Mouse (Mus musculus) liver, postnatal 0 days (tissue): ENCODE data around the gene Rngtt. TPM values are rescaled to one million over a fixed set of nuclear protein-coding genes. Genes with fewer than 3 reads are reported as not detected.

ENCODE experiments used
- ATAC-seq: fragments of 200-750 bp; cut with Nextera tagmentation; 2 replicates; pipeline ENCODE4 v1.8.0; 2017; ENCODE audit warnings: mild to moderate bottlenecking, moderate library complexity
- DNase-seq: peaks from one replicate; pipeline ENCODE4 v3.0.0-alpha.2; 2016
- H3K27ac ChIP-seq: fragments of 300-500 bp; sonication (generic); 2 replicates; pipeline ENCODE4 v1.5.1; 2014; ENCODE audit warnings: antibody characterized with exemption, moderate library complexity, mild to moderate bottlenecking, low read depth
- H3K27me3 ChIP-seq: fragments of 300-500 bp; sonication (generic); 2 replicates; pipeline ENCODE4 v1.6.1; 2014; ENCODE audit warnings: low read length, control low read depth, mixed read lengths; ENCODE audit not compliant: insufficient read depth
- H3K36me3 ChIP-seq: fragments of 300-500 bp; sonication (generic); replicated peaks from 2 replicates; pipeline ENCODE4 v1.6.1; 2014; ENCODE audit warnings: mild to moderate bottlenecking, control low read depth, low read length, moderate library complexity, mixed read lengths; ENCODE audit not compliant: insufficient read depth
- H3K4me1 ChIP-seq: fragments of 300-500 bp; sonication (generic); 2 replicates; pipeline ENCODE4 v1.6.1; 2014; ENCODE audit warnings: antibody characterized with exemption, mild to moderate bottlenecking, control low read depth; ENCODE audit not compliant: insufficient read depth
- H3K4me2 ChIP-seq: fragments of 300-500 bp; sonication (generic); 2 replicates; pipeline ENCODE4 v1.6.1; 2014; ENCODE audit warnings: low read depth, mild to moderate bottlenecking, low read length, moderate library complexity, mixed read lengths
- H3K4me3 ChIP-seq: fragments of 300-500 bp; sonication (generic); 2 replicates; pipeline ENCODE4 v1.5.1; 2014; ENCODE audit warnings: low read depth, low read length
- H3K9ac ChIP-seq: fragments of 300-500 bp; sonication (generic); replicated peaks from 2 replicates; pipeline ENCODE4 v1.6.1; 2014; ENCODE audit warnings: mild to moderate bottlenecking, moderate library complexity
- H3K9me3 ChIP-seq: fragments of 300-500 bp; sonication (generic); 2 replicates; pipeline ENCODE4 v1.6.1; 2016; ENCODE audit warnings: mild to moderate bottlenecking, control low read depth, low read length, mixed read lengths
- CTCF ChIP-seq: sonication (generic); IDR thresholded peaks from 2 replicates; pipeline ENCODE4 v1.5.1; 2016; ENCODE audit warnings: antibody characterized with exemption, low read depth
- EP300 ChIP-seq: IDR thresholded peaks from 2 replicates; pipeline ENCODE4 v1.6.1; 2016; ENCODE audit warnings: antibody characterized with exemption, low read depth, mild to moderate bottlenecking
- WGBS: fragments of 180-500 bp; shearing (Covaris S2); extraction: QIAGEN DNeasy Blood & Tissue Kit; methylation state at CpG from one replicate; pipeline ENCODE4 v1.1.7; 2014; ENCODE audit not compliant: insufficient replicate concordance; 5-methylcytosine and 5-hydroxymethylcytosine counted together
- polyA plus RNA-seq: library from polyadenylated mRNA; unstranded; fragments of >200 nt; fragmentation: Nextera tagmentation; extraction: Ambion mirVana; gene quantifications from 2 replicates; pipeline ENCODE4 v1.2.1, GENCODE M21; 2015

Rngtt gene
- polyA plus RNA-seq, 1 experiment from 2014 or later = 9.3 TPM

GRCm38 (mm10) chr4:33377642-33378041 lies 67.5 kb downstream of the Rngtt start:
- peaks cover 5% of the 10 kb centered on the region; the same call in 1 of the 2 replicates for H3K36me3 ChIP-seq
- no peaks in the 10 kb centered on the region for H3K9me3 ChIP-seq
- H3K9ac ChIP-seq = no peak overlapping the region
- TF ChIP-seq EP300 (no peak), CTCF (no peak)
- H3K4me2 ChIP-seq = no peak overlapping the region
- H3K4me1 ChIP-seq = peaks cover 4% of the 10 kb centered on the region; the same call in 1 of the 2 replicates
- H3K27me3 ChIP-seq = no peaks in the 10 kb centered on the region
- DNase-seq (no peak), ATAC-seq (no peak)
- H3K27ac ChIP-seq = no peak overlapping the region
- no peak overlapping the region for H3K4me3 ChIP-seq

GRCm38 (mm10) chr4:33378894-33379293 lies 68.8 kb downstream of the Rngtt start:
- TF ChIP-seq CTCF (no peak), EP300 (no peak)
- Histone ChIP-seq H3K36me3 (peaks cover 5% of the 10 kb centered on the region; the same call in 1 of the 2 replicates), H3K4me3 (no peak overlapping the region), H3K27me3 (no peaks in the 10 kb centered on the region), H3K9ac (no peak overlapping the region), H3K4me1 (peaks cover 4% of the 10 kb centered on the region; the same call in 1 of the 2 replicates), H3K9me3 (no peaks in the 10 kb centered on the region), H3K27ac (no peak overlapping the region), H3K4me2 (no peak overlapping the region)
- ATAC-seq = peak; percentile 45; the same call in 1 of the 2 replicates
- 49% methylated on average over 6 of the region's 6 CpGs for WGBS
- no peak for DNase-seq

- no peaks in the 10 kb centered on the region for H3K4me1 ChIP-seq
- 84% methylated on average over 3 of the region's 3 CpGs for WGBS
- TF ChIP-seq CTCF = no peak
- no peak overlapping the region for H3K4me3 ChIP-seq
- no peaks in the 10 kb centered on the region for H3K27me3 ChIP-seq
- H3K9me3 ChIP-seq = no peaks in the 10 kb centered on the region
- no peak overlapping the region for H3K9ac ChIP-seq
- H3K36me3 ChIP-seq = no peaks in the 10 kb centered on the region
- peak; percentile 84 for ATAC-seq
- DNase-seq = no peak
- H3K27ac ChIP-seq = peak overlapping the region; percentile 76; the same call in 1 of the 2 replicates
- no peak overlapping the region for H3K4me2 ChIP-seq
These were observed 78.8 kb downstream of the Rngtt start for GRCm38 (mm10) chr4:33388899-33389298.

- Histone ChIP-seq H3K4me3 (no peak overlapping the region), H3K9me3 (no peaks in the 10 kb centered on the region), H3K9ac (no peak overlapping the region), H3K27ac (no peak overlapping the region), H3K27me3 (no peaks in the 10 kb centered on the region), H3K4me2 (no peak overlapping the region), H3K4me1 (no peaks in the 10 kb centered on the region), H3K36me3 (no peaks in the 10 kb centered on the region)
- TF ChIP-seq EP300 = no peak
- no peak for TF ChIP-seq CTCF
- ATAC-seq (no peak), DNase-seq (no peak)
These were observed 80.5 kb downstream of the Rngtt start for GRCm38 (mm10) chr4:33390660-33391059.

GRCm38 (mm10) chr4:33393437-33393836 lies 83.3 kb downstream of the Rngtt start:
- DNase-seq = no peak
- no peaks in the 10 kb centered on the region for H3K36me3 ChIP-seq
- no peak for ATAC-seq
- no peaks in the 10 kb centered on the region for H3K4me1 ChIP-seq
- no peak overlapping the region for H3K4me2 ChIP-seq
- no peaks in the 10 kb centered on the region for H3K27me3 ChIP-seq
- H3K27ac ChIP-seq = no peak overlapping the region
- WGBS = 80% methylated on average over 2 of the region's 2 CpGs
- TF ChIP-seq EP300 (no peak), CTCF (no peak)
- H3K9ac ChIP-seq = no peak overlapping the region
- H3K9me3 ChIP-seq = no peaks in the 10 kb centered on the region
- no peak overlapping the region for H3K4me3 ChIP-seq

GRCm38 (mm10) chr4:33396222-33397176 lies 86.4 kb downstream of the Rngtt start:
- H3K27ac ChIP-seq = no peak overlapping the region
- H3K27me3 ChIP-seq = no peaks in the 10 kb centered on the region
- TF ChIP-seq EP300 (no peak), CTCF (peak; percentile 98)
- DNase-seq (peak; percentile 87), ATAC-seq (peak; percentile 76)
- H3K4me1 ChIP-seq = no peaks in the 10 kb centered on the region
- H3K9me3 ChIP-seq = no peaks in the 10 kb centered on the region
- H3K4me2 ChIP-seq = no peak overlapping the region
- no peaks in the 10 kb centered on the region for H3K36me3 ChIP-seq
- 56% methylated on average over 3 of the region's 3 CpGs for WGBS
- no peak overlapping the region for H3K4me3 ChIP-seq
- no peak overlapping the region for H3K9ac ChIP-seq
